Mouse (Mus musculus) NIH3T3 (cell line): Measurements from ENCODE around the gene Ddx49.

Source experiments
- DNase-seq: peaks from one replicate; pipeline ENCODE4 v3.0.0-alpha.2; 2012; ENCODE audit warnings: low read depth

Ddx49 gene

DNA sequence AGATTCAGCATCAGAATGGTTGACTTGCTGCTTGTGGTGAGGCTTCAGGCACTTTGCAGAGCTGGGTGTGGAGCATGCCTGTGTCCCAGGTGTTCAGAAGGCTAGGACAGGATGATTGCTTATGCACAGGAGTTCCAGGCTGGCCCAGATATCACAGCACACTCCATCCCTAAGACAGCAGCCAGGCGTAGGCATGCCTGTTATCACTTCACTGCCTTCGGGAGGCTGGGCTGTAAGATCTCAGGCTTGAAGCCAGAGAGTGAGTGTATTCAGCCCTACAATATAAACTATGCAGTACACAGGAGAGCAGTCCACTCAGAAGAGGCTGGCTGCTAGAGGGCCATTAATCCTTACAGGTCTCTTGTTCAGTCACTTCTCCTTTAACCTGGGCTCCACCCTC lies 43.2 kb downstream of the Ddx49 start:
- DNase-seq: no peak

DNA sequence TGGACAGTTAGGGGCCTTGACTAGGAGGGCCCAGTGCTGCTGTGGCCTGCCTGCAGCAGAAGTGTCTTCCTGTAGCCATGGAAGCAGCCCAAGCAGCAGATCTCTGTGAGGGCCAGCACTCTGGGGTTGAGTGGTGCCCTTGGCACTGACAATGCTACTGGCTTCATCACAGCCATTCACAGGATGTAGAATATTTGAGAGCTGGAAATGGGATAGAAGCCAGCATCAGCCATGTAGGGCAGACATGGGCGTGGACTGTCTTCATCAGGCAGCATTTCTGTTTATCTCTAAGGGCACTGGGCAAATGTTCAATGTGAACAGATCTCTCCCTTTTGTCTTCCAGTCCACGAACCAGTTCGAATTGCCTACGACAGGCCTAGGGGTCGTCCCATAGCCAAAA lies 43.7 kb downstream of the Ddx49 start:
- DNase-seq: no peak

DNA sequence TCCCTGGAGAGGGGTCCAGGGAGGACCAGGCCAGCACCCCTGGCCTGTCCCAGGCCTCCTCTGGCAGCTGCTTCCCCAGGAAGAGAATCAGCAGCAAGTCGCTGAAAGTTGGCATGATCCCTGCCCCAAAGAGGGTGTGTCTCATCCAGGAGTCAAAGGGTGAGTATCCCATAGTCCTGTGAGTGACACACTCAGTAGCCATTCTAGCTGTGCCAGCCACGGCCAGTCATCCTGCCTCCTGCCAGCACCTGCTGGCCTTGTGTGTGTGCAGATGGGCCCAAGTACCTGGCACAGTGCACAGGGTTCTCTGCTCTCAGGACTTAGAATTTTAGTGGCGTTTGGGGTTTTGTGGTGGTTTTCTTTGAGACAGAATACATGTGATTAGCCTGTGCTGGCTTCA lies 44.8 kb downstream of the Ddx49 start:
- DNase-seq: no peak

DNA sequence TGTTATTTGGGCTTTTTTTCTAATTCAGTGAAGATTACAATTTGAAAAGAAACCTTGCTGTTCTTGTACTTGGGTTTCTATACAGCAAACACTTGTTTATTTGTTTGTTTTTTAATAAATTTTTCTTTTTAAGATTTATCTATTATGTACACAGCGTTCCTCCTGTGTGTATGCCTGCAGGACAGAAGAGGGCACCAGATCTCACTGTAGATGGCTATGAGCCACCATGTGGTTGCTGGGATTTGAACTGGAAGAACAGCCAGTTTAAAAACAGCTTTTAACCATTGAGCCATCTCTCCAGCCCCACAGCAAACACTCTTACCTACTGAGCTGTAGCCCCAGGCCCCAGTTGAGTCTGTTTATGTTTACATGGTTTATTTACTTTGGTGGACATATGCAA lies 47.7 kb downstream of the Ddx49 start:
- no peak for DNase-seq

DNA sequence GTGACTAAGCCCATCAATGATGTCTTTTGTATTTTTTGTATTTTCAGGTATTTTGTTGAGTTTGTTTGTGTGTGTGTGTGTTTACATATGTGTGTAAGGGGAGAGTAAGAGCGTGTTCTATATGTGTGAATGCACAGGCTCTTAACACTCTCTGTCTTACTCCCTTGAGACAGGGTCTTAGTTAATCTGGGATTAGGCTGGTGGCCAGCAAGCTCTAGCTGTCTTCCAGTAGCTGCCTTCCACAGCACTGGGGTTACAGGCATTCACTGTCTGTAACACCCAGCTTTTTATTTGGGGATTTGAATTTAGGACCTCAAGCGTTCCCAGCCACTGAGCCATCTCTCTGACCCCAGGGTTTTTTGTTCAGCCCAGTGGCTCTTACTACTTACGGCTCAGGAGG lies 54.4 kb downstream of the Ddx49 start:
- no peak for DNase-seq

DNA sequence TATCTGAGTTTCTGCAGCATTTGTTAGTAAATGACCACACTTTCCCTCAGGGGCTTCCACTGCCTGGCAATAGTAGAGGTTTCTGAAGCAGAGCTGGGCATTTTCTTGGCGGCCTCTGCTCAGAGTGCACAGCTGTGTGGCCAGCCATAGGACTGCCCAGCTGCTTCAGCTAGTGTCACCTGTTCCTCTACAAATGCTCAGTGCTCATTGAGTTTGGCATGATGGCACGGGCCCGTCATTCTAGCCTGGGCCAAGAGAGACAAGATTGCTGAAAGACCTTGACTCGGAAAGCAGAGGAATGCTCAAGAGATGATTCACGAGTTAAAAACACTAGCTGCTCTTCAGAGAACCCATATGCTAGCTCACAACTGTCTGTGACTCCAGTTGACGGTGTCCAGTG lies 55.7 kb downstream of the Ddx49 start:
- no peak for DNase-seq
